Mouse (Mus musculus) neural tube, embryonic 13.5 days (tissue): ENCODE results near the gene Taf12. TPM values are rescaled to one million over a fixed set of nuclear protein-coding genes. Genes with fewer than 3 reads are reported as not detected.

ENCODE experiments used
- ATAC-seq: fragments of 200-750 bp; cut with Nextera tagmentation; 2 replicates; pipeline ENCODE4 v1.8.0; 2017; ENCODE audit warnings: low read depth, mild to moderate bottlenecking, moderate TSS enrichment, moderate library complexity
- H3K27ac ChIP-seq: fragments of 300-500 bp; sonication (generic); replicated peaks from 2 replicates; pipeline ENCODE4 v1.5.1; 2015; ENCODE audit warnings: moderate library complexity, mild to moderate bottlenecking, inconsistent platforms
- H3K27me3 ChIP-seq: fragments of 300-500 bp; sonication (generic); 2 replicates; pipeline ENCODE4 v1.6.1; 2015; ENCODE audit warnings: mild to moderate bottlenecking, inconsistent platforms
- H3K36me3 ChIP-seq: fragments of 300-500 bp; sonication (generic); 2 replicates; pipeline ENCODE4 v1.6.1; 2015; ENCODE audit warnings: mild to moderate bottlenecking, inconsistent platforms
- H3K4me1 ChIP-seq: fragments of 300-500 bp; sonication (generic); replicated peaks from 2 replicates; pipeline ENCODE4 v1.6.1; 2015; ENCODE audit warnings: inconsistent platforms
- H3K4me2 ChIP-seq: fragments of 300-500 bp; sonication (generic); 2 replicates; pipeline ENCODE4 v1.6.1; 2015; ENCODE audit warnings: inconsistent platforms, mild to moderate bottlenecking, moderate library complexity
- H3K4me3 ChIP-seq: fragments of 300-500 bp; sonication (generic); 2 replicates; pipeline ENCODE4 v1.5.1; 2015; ENCODE audit warnings: mild to moderate bottlenecking, inconsistent platforms
- H3K9ac ChIP-seq: fragments of 300-500 bp; sonication (generic); 2 replicates; pipeline ENCODE4 v1.6.1; 2015; ENCODE audit warnings: moderate library complexity, mild to moderate bottlenecking, inconsistent platforms
- H3K9me3 ChIP-seq: fragments of 300-500 bp; sonication (generic); 2 replicates; pipeline ENCODE4 v1.6.1; 2016; ENCODE audit warnings: inconsistent platforms
- WGBS: fragments of 180-500 bp; shearing (Covaris S2); methylation state at CpG from one replicate; pipeline ENCODE4 v1.1.7; 2015; 5-methylcytosine and 5-hydroxymethylcytosine counted together
- polyA plus RNA-seq: library from polyadenylated mRNA; unstranded; fragments of >200 nt; fragmentation: Nextera tagmentation; extraction: Ambion mirVana; gene quantifications from 2 replicates; pipeline ENCODE4 v1.2.1, GENCODE M21; 2015

Gene Taf12
- polyA plus RNA-seq, 1 experiment from 2014 or later: 43.2 TPM

DNA sequence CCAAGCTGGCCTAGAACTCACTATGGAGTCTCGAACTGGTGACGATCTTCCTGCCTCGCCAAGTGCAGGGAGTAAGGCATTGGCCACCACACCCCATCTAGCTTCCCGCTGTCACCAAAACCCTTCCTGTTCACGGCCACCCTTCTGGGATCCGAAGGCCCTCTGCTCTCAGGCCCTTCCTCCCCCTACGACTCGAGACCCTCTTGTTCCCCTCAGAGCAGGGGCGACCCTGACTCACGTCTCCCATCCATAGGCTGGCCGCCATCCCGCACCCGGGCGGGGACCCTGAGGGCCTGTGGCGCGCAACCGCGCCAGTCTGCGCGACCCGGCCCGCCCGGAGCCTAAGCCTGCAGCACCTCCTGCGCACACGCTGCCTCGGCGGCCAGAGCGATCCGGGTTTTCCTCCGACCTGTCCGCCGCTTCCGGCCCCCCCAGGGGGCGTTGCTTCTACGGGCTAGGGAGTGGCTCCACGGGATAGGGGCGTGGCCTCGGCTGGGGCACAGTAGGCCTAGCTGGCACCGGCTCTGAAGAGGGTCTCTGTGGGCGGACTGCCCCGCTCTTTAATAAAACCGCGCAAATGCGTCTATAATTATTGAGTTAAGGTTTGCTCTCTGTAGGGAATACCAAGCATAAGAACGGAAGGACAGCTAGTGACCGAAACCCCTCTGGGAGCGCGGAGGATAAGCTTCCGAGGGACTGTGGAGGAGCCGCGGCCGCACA, 55.1 kb downstream of the Taf12 start, which contains the start of gene Trnau1ap:
Trnau1ap (minus strand) TSS at position 424 of the 720 bp plus-strand sequence.
- under 1% methylated on average over 52 of the region's 52 CpGs for WGBS
- Histone ChIP-seq H3K36me3 (peaks cover 43% of the 10 kb centered on the region), H3K4me3 (peak within 1 kb of the TSS; percentile 78), H3K4me2 (peak within 1 kb of the TSS; percentile 85), H3K27ac (peak within 1 kb of the TSS; percentile 85), H3K4me1 (peaks cover 18% of the 10 kb centered on the region), H3K27me3 (no peaks in the 10 kb centered on the region), H3K9ac (peak within 1 kb of the TSS; percentile 91), H3K9me3 (no peaks in the 10 kb centered on the region)
- ATAC-seq: peak; percentile 97

DNA sequence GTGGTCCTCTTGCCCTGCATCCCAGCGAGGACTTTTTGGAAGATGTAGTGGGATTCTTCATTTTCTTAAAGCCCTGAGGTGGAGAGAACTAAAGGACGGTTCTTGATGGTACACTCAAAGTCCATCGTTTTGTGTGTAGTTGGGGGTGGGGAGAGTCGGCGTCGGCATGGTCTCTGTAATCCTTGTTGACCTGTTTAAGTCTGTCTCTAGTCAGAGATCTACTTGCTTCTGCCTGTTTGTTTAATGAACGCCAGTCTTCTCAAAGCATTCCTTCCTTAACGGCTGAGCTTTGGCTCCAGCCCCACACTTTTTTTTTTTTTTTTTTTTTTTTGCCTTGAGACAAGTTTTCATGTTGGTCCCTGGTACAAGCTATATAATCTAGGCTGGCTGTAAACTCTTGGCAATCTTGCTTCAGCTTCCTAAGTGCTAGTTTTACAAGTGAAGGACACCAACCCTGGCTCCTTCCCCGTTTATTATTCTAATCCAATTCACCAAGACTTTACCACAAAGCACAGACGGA, 55.7 kb downstream of the Taf12 start:
- peak overlapping the region; percentile 85 for H3K4me2 ChIP-seq
- H3K27me3 ChIP-seq: no peaks in the 10 kb centered on the region
- H3K9ac ChIP-seq: peak overlapping the region; percentile 91
- H3K9me3 ChIP-seq: no peaks in the 10 kb centered on the region
- H3K36me3 ChIP-seq: peaks cover 43% of the 10 kb centered on the region
- ATAC-seq: no peak
- peak overlapping the region; percentile 85 for H3K27ac ChIP-seq
- WGBS: 9% methylated on average over 10 of the region's 10 CpGs
- peak overlapping the region; percentile 78 for H3K4me3 ChIP-seq
- peaks cover 18% of the 10 kb centered on the region for H3K4me1 ChIP-seq

GRCm38 (mm10) chr4:132331960-132332359, 57.8 kb downstream of the Taf12 start:
- ATAC-seq: no peak

GRCm38 (mm10) chr4:132332880-132333279, 58.7 kb downstream of the Taf12 start:
- no peak overlapping the region for H3K9ac ChIP-seq
- no peak overlapping the region for H3K4me3 ChIP-seq
- H3K27me3 ChIP-seq: no peaks in the 10 kb centered on the region
- no peak for ATAC-seq
- no peak overlapping the region for H3K27ac ChIP-seq
- no peak overlapping the region for H3K4me2 ChIP-seq
- H3K4me1 ChIP-seq: peaks cover 17% of the 10 kb centered on the region
- WGBS: 94% methylated on average over 6 of the region's 6 CpGs
- peaks cover 56% of the 10 kb centered on the region for H3K36me3 ChIP-seq
- no peaks in the 10 kb centered on the region for H3K9me3 ChIP-seq

More at GRCm38 (mm10) chr4:132331960-132332359, 57.8 kb downstream of the Taf12 start:
- Histone ChIP-seq H3K4me2 (no peak overlapping the region), H3K4me3 (no peak overlapping the region), H3K27me3 (no peaks in the 10 kb centered on the region), H3K27ac (no peak overlapping the region), H3K4me1 (peaks cover 18% of the 10 kb centered on the region), H3K9ac (no peak overlapping the region), H3K9me3 (no peaks in the 10 kb centered on the region), H3K36me3 (peaks cover 48% of the 10 kb centered on the region)
- 61% methylated on average over 3 of the region's 3 CpGs for WGBS

DNA sequence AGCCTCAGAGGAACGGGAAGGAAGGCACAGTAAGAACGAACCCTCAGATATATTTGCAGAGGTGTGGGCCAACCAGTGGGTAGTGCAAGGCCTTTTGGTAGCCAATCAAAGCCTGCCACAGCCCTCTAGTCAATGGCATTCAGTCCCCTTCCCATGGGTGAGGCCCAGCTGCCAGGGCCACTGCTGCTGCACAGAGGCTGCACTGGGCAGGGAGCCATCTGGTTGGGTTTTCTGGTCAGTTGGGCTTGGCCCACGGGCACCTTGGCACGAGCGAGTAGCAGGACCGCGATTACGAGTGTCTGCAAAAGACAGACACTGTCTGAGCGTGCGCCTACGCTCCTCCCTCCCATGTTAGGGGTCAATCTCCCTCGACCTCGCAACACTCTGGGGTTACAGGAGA, 64.8 kb downstream of the Taf12 start:
- no peak for ATAC-seq
- Histone ChIP-seq H3K4me2 (no peak overlapping the region), H3K27ac (no peak overlapping the region), H3K4me3 (no peak overlapping the region), H3K9ac (no peak overlapping the region), H3K4me1 (peaks cover 15% of the 10 kb centered on the region), H3K36me3 (peaks cover 56% of the 10 kb centered on the region), H3K27me3 (no peaks in the 10 kb centered on the region), H3K9me3 (no peaks in the 10 kb centered on the region)
- WGBS: 91% methylated on average over 13 of the region's 13 CpGs

DNA sequence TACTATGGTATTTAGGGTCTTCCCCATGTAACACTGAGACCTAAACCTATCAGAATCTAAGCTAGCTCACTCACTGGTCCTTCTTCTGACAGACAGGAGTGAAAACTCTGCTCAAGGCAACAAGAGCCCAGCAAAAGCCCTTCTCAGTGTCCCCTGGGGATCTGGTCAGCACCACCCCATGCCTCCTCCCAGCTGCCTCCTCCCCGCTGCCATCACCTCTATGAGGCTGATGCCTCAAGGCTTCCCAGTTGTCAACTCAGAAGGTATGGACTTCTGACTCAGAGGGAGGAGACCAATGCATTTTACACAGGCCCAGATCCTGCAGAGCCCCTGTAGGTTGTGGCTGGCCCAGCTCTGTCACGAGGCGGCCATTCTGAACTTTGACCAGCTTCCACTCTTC, 67.3 kb downstream of the Taf12 start:
- Histone ChIP-seq H3K9me3 (no peaks in the 10 kb centered on the region), H3K27ac (no peak overlapping the region), H3K9ac (no peak overlapping the region), H3K27me3 (no peaks in the 10 kb centered on the region), H3K4me1 (peaks cover 26% of the 10 kb centered on the region), H3K4me2 (no peak overlapping the region), H3K4me3 (no peak overlapping the region), H3K36me3 (peaks cover 33% of the 10 kb centered on the region)
- 96% methylated on average over 3 of the region's 3 CpGs for WGBS
- no peak for ATAC-seq

DNA sequence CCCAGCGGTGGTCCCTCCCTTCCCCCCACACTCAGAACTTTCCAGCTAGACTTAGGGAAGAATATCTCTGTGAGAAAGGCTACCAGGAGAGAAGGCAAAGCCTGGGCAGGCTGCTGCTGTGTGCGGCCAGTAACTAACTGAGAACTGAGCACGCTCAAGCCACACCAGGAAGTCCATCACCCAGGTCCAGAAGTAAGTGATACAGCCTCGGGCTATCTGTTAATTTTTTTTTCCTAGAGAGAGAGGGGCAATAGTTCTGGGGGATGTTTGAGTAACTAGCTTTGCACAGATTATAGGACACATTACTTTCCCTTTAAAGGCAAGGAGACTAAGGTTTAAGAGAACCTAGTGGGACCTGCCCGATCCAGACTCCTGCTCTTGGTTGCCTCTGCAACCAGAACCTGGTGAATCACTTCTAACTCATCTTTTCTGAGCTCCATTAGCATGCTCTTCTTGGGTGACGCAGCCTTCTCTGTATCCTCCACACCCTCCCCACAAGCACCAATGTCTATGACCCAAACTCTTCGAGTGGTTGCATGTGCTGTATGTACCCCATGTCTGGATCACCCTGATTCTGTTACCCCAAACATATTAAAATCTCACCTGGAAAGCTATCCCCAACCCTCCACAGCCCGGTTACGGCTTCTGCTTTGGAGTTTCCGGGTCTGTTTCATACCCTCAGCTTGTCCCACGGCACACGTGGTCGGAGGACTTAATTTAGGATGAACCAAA, 70.4 kb downstream of the Taf12 start:
- Histone ChIP-seq H3K4me2 (peak overlapping the region; percentile 99), H3K36me3 (peaks cover 5% of the 10 kb centered on the region), H3K27ac (no peak overlapping the region), H3K4me1 (peaks cover 26% of the 10 kb centered on the region), H3K9ac (peak overlapping the region; percentile 70), H3K4me3 (peak overlapping the region; percentile 79), H3K27me3 (no peaks in the 10 kb centered on the region), H3K9me3 (no peaks in the 10 kb centered on the region)
- WGBS: 10% methylated on average over 13 of the region's 13 CpGs
- no peak for ATAC-seq

Other genes with a start within 250 kb of the Taf12 start
- gene Gm10300, start 199.7 kb upstream of the Taf12 start, polyA plus RNA-seq: 0.20 TPM in 1 of 2 replicates, not detected in the other
- gene Epb41, start 199.1 kb upstream of the Taf12 start, polyA plus RNA-seq: 95.5 and 113 TPM in 2 replicates
- 0.77 and 0.96 TPM in 2 replicates for gene Oprd1, start 129.9 kb upstream of the Taf12 start, polyA plus RNA-seq
- gene Ythdf2, start 62.1 kb upstream of the Taf12 start, polyA plus RNA-seq: 123 and 125 TPM in 2 replicates
- gene Gmeb1, start 12.8 kb upstream of the Taf12 start, polyA plus RNA-seq: 40.8 and 44.1 TPM in 2 replicates
- gene Rab42, start 29.0 kb downstream of the Taf12 start, polyA plus RNA-seq: 1.1 and 1.7 TPM in 2 replicates
- 77.5 and 81.3 TPM in 2 replicates for gene Trnau1ap, start 55.2 kb downstream of the Taf12 start, polyA plus RNA-seq
- 35.6 and 36.1 TPM in 2 replicates for gene Rcc1, start 79.2 kb downstream of the Taf12 start, polyA plus RNA-seq
- 9.6 and 13.7 TPM in 2 replicates for gene Phactr4, start 148.1 kb downstream of the Taf12 start, polyA plus RNA-seq
- gene Med18, start 189.5 kb downstream of the Taf12 start, polyA plus RNA-seq: 15.1 and 16.1 TPM in 2 replicates
- gene Sesn2, start 236.1 kb downstream of the Taf12 start, polyA plus RNA-seq: 6.8 and 8.5 TPM in 2 replicates